In the genomic region with DNA sequence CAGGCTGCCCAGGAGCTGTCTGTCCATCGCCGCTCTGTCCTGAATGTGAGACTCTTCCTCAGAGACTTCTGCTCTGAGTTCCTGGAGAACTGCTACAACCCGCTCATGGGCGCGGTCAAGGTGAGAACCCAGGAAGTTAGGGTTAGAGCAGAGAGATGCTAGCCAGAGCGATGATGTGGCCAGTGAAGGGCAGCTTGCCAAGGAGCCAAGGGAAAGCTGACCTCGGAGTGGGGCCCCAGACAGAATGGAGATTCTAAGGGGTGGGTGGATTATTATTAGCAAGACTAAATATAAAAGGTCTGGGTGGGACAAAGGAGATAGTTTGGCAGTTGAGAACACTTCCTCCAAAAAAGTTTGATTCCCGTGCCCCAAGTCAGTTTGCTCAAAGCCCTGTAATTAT, we compare ENCODE assay signal across 39 mouse cellular contexts. TPM values are rescaled to one million over a fixed set of nuclear protein-coding genes. Genes with fewer than 3 reads are reported as not detected.
DNase-seq lines count a peak whose midpoint lies in the region; ATAC-seq and TF ChIP-seq lines count a peak whose summit lies in the region.
"Had no signal": no experiment of that assay in that cellular context is flagged by ENCODE, and none has a peak within 500 bp of the region (broad histone marks: within the 10 kb centered on the region; RNA-seq: fewer than 3 reads in every experiment).

No protein-coding gene starts in this region.

- no peaks in the 10 kb centered on the region for H3K27me3 ChIP-seq in embryonic facial prominence, embryonic 14.5 days (replicated peaks; ENCODE audit: control insufficient read depth, insufficient read depth, low read length)
- no peaks in the 10 kb centered on the region for H3K27me3 ChIP-seq in embryonic facial prominence, embryonic 10.5 days (replicated peaks; ENCODE audit: low read depth, poor library complexity, severe bottlenecking)
- H3K27me3 ChIP-seq in kidney, adult 2 months (replicated peaks; ENCODE audit: control insufficient read depth, insufficient read depth, low read length), result no peaks in the 10 kb centered on the region
- no peaks in the 10 kb centered on the region for H3K27me3 ChIP-seq in intestine, embryonic 16.5 days (replicated peaks; ENCODE audit: control insufficient read depth, insufficient read depth, low read length)
- H3K27me3 ChIP-seq: CH12.LX; hindbrain, embryonic 12.5 days; liver, embryonic 12.5 days; neural tube, embryonic 12.5 days had no signal

- no peak overlapping the region for H3K4me2 ChIP-seq in embryonic facial prominence, embryonic 14.5 days (ENCODE audit: low read depth, low read length)
- no peak overlapping the region for H3K4me2 ChIP-seq in intestine, embryonic 16.5 days (ENCODE audit: low read depth, low read length)
- H3K4me2 ChIP-seq: hindbrain, embryonic 12.5 days; liver, embryonic 12.5 days; midbrain, embryonic 11.5 days; neural tube, embryonic 12.5 days had no signal

- ATAC-seq in embryonic facial prominence, embryonic 14.5 days (ENCODE audit: low read depth), result no peak
- no peak for ATAC-seq in intestine, embryonic 16.5 days
- ATAC-seq: activated CD4-positive, CD25-positive, alpha-beta regulatory T cell, adult 4 months; forebrain, embryonic 14.5 days; intestine, postnatal 0 days; liver, embryonic 12.5 days; liver, postnatal 0 days had no signal

- 92% methylated on average over 8 of the region's 8 CpGs for WGBS in embryonic facial prominence, embryonic 14.5 days
- 96% methylated on average over 8 of the region's 8 CpGs for WGBS in embryonic facial prominence, embryonic 10.5 days
- 85% methylated on average over 8 of the region's 8 CpGs for WGBS in kidney, adult 2 months
- 94% methylated on average over 8 of the region's 8 CpGs for WGBS in intestine, embryonic 16.5 days

- peak; percentile 21 for DNase-seq in embryonic facial prominence, embryonic 14.5 days (ENCODE audit: low spot score)
- DNase-seq in embryonic facial prominence, embryonic 10.5 days (ENCODE audit: low spot score), result no peak
- DNase-seq in kidney, adult 2 months, result peak; percentile 14
- no peak for DNase-seq in kidney, postnatal 4 days
- DNase-seq in heart, postnatal 10 days, result peak; percentile 17 to 37
- DNase-seq in right cerebral cortex, postnatal 10 days (ENCODE audit: low spot score in 2 of 2), result no peak
- DNase-seq: adrenal gland, adult 2 months; cerebellum, adult 2 months; cerebellum, postnatal 14 days; gastrocnemius, postnatal 14 days; kidney, postnatal 14 days; left cerebral cortex, postnatal 4 days; liver, postnatal 0 days; lung, postnatal 36 days; right cerebral cortex, adult 18-20 months; right cerebral cortex, postnatal 4 days had no signal

- no peak for TF ChIP-seq POLR2A in kidney, adult 2 months (IDR thresholded peaks at IDR 0.05; ENCODE audit: low read depth, low read length)

- no peak overlapping the region for H3K4me3 ChIP-seq in embryonic facial prominence, embryonic 14.5 days (ENCODE audit: low read depth, low read length)
- no peak overlapping the region for H3K4me3 ChIP-seq in embryonic facial prominence, embryonic 10.5 days
- H3K4me3 ChIP-seq in kidney, adult 2 months (ENCODE audit: insufficient read depth, low read depth, low read length), result no peak overlapping the region
- H3K4me3 ChIP-seq in intestine, embryonic 16.5 days (ENCODE audit: low read length), result no peak overlapping the region
- H3K4me3 ChIP-seq: hindbrain, embryonic 12.5 days; liver, embryonic 12.5 days; myocyte; neural tube, embryonic 12.5 days had no signal

- no peak overlapping the region for H3K27ac ChIP-seq in embryonic facial prominence, embryonic 14.5 days (replicated peaks; ENCODE audit: low read depth, low read length)
- no peak overlapping the region for H3K27ac ChIP-seq in embryonic facial prominence, embryonic 10.5 days (replicated peaks)
- no peak overlapping the region for H3K27ac ChIP-seq in kidney, adult 2 months (ENCODE audit: insufficient read depth, low read depth, low read length)
- no peak overlapping the region for H3K27ac ChIP-seq in intestine, embryonic 16.5 days (ENCODE audit: low read length)
- H3K27ac ChIP-seq: hindbrain, embryonic 12.5 days; liver, embryonic 12.5 days; neural tube, embryonic 12.5 days had no signal

- H3K4me1 ChIP-seq in embryonic facial prominence, embryonic 14.5 days (ENCODE audit: control insufficient read depth, insufficient read depth, low read length), result peaks cover 2% of the 10 kb centered on the region; the same call in 1 of the 2 replicates
- peaks cover under 1% of the 10 kb centered on the region; the same call in 1 of the 2 replicates for H3K4me1 ChIP-seq in embryonic facial prominence, embryonic 10.5 days
- H3K4me1 ChIP-seq in kidney, adult 2 months (ENCODE audit: control insufficient read depth, insufficient read depth, low read length), result no peaks in the 10 kb centered on the region
- no peaks in the 10 kb centered on the region for H3K4me1 ChIP-seq in intestine, embryonic 16.5 days (ENCODE audit: control insufficient read depth, insufficient read depth, low read length)
- H3K4me1 ChIP-seq: hindbrain, embryonic 12.5 days; neural tube, embryonic 12.5 days had no signal

- peaks cover 84% of the 10 kb centered on the region for H3K36me3 ChIP-seq in embryonic facial prominence, embryonic 14.5 days (ENCODE audit: control insufficient read depth, insufficient read depth, low read length)
- H3K36me3 ChIP-seq in embryonic facial prominence, embryonic 10.5 days (replicated peaks), result peaks cover 98% of the 10 kb centered on the region
- no peaks in the 10 kb centered on the region for H3K36me3 ChIP-seq in kidney, adult 2 months (ENCODE audit: control insufficient read depth, insufficient read depth, low read length)
- peaks cover 3% of the 10 kb centered on the region; the same call in 1 of the 2 replicates for H3K36me3 ChIP-seq in intestine, embryonic 16.5 days (ENCODE audit: control insufficient read depth, insufficient read depth, low read length)

- H3K9me3 ChIP-seq in embryonic facial prominence, embryonic 14.5 days (ENCODE audit: control insufficient read depth, low read length), result no peaks in the 10 kb centered on the region
- no peaks in the 10 kb centered on the region for H3K9me3 ChIP-seq in embryonic facial prominence, embryonic 10.5 days
- no peaks in the 10 kb centered on the region for H3K9me3 ChIP-seq in intestine, embryonic 16.5 days (ENCODE audit: control insufficient read depth, low read length)
- H3K9me3 ChIP-seq: hindbrain, embryonic 12.5 days; liver, embryonic 12.5 days; neural tube, embryonic 12.5 days had no signal

- no peak overlapping the region for H3K9ac ChIP-seq in embryonic facial prominence, embryonic 14.5 days (ENCODE audit: low read depth, low read length)
- no peak overlapping the region for H3K9ac ChIP-seq in intestine, embryonic 16.5 days (ENCODE audit: low read depth, low read length)
- H3K9ac ChIP-seq: hindbrain, embryonic 12.5 days; liver, embryonic 12.5 days; liver, postnatal 0 days; neural tube, embryonic 12.5 days had no signal

- intact Hi-C loops in heart, postnatal 10 days (cut with DNase I), result no loop called here

- TF ChIP-seq CTCF in kidney, adult 2 months (conservative IDR thresholded peaks at IDR 0.05; ENCODE audit: insufficient read depth, insufficient read length, low read depth, low read length), result no peak

RNA-seq across cellular contexts. Expression of a gene that starts 10.6 kb away (rescaled TPM):
- 0.24 and 0.30 TPM in 2 replicates for polyA plus RNA-seq in embryonic facial prominence, embryonic 14.5 days (2014; fragmentation: Nextera tagmentation; extraction: Ambion mirVana)
- polyA plus RNA-seq in embryonic facial prominence, embryonic 10.5 days (2016; fragmentation: Nextera tagmentation; extraction: Ambion mirVana), result 0.49 and 0.69 TPM in 2 replicates
- not detected in 2 replicates for polyA plus RNA-seq in kidney, adult 2 months (2012; rRNA removed)
- total RNA-seq in heart, postnatal 10 days (2021), result under 1 TPM in 1 of 2 experiments, not detected in 1; 0.20 TPM
- 0.18 and 0.20 TPM in 2 replicates for polyA plus RNA-seq in intestine, embryonic 16.5 days (2015; fragmentation: Nextera tagmentation; extraction: Ambion mirVana)
- total RNA-seq: gastrocnemius, postnatal 14 days; layer of hippocampus, adult 18-20 months; layer of hippocampus, postnatal 25 days; left cerebral cortex, postnatal 4 days; midbrain, postnatal 0 days had no signal
- polyA plus RNA-seq: activated CD4-positive, CD25-positive, alpha-beta regulatory T cell, adult 4 months; cerebellum, adult 2 months; cortical plate, adult 2 months; forebrain, embryonic 14.5 days; intestine, postnatal 0 days; midbrain, postnatal 0 days had no signal

RNA-seq across cellular contexts. Expression of a gene that starts 11.4 kb away (rescaled TPM):
- 35.4 and 53.3 TPM in 2 replicates for polyA plus RNA-seq in embryonic facial prominence, embryonic 14.5 days (2014; fragmentation: Nextera tagmentation; extraction: Ambion mirVana)
- polyA plus RNA-seq in embryonic facial prominence, embryonic 10.5 days (2016; fragmentation: Nextera tagmentation; extraction: Ambion mirVana), result 95.9 and 103 TPM in 2 replicates
- 2.7 and 3.8 TPM in 2 replicates for polyA plus RNA-seq in kidney, adult 2 months (2012; rRNA removed)
- 10 to 100 TPM; 11.5 to 17.3 TPM for total RNA-seq in heart, postnatal 10 days (2021)
- polyA plus RNA-seq in intestine, embryonic 16.5 days (2015; fragmentation: Nextera tagmentation; extraction: Ambion mirVana), result 29.0 and 33.3 TPM in 2 replicates

RNA-seq across cellular contexts. Expression of a gene that starts 17.6 kb away (rescaled TPM):
- 0.15 and 0.35 TPM in 2 replicates for polyA plus RNA-seq in embryonic facial prominence, embryonic 14.5 days (2014; fragmentation: Nextera tagmentation; extraction: Ambion mirVana)
- not detected in 2 replicates for polyA plus RNA-seq in embryonic facial prominence, embryonic 10.5 days (2016; fragmentation: Nextera tagmentation; extraction: Ambion mirVana)
- polyA plus RNA-seq in kidney, adult 2 months (2012; rRNA removed), result not detected in 2 replicates
- total RNA-seq in heart, postnatal 10 days (2021), result not detected
- 0.06 TPM in 1 of 2 replicates, not detected in the other for polyA plus RNA-seq in intestine, embryonic 16.5 days (2015; fragmentation: Nextera tagmentation; extraction: Ambion mirVana)
- total RNA-seq: adrenal gland, adult 2 months; adrenal gland, postnatal 36 days; CH12.LX; gastrocnemius, postnatal 14 days; layer of hippocampus, adult 18-20 months; layer of hippocampus, postnatal 25 days; left cerebral cortex, postnatal 4 days; megakaryocyte, adult 5-6 weeks had no signal
- polyA plus RNA-seq: activated CD4-positive, CD25-positive, alpha-beta regulatory T cell, adult 4 months; adrenal gland, adult 2 months; C2C12; cerebellum, adult 2 months; cortical plate, adult 2 months; hindbrain, embryonic 12.5 days; intestine, postnatal 0 days; kidney, embryonic 14.5 days; liver, embryonic 12.5 days; liver, postnatal 0 days; lung, embryonic 16.5 days; midbrain, embryonic 11.5 days; midbrain, postnatal 0 days; myocyte; neural tube, embryonic 12.5 days; stomach, embryonic 14.5 days; testis, adult 2 months; thymus, postnatal 0 days had no signal

RNA-seq across cellular contexts. Expression of a gene that starts 25.2 kb away (rescaled TPM):
- polyA plus RNA-seq in embryonic facial prominence, embryonic 14.5 days (2014; fragmentation: Nextera tagmentation; extraction: Ambion mirVana), result not detected in 2 replicates
- 0.11 TPM in 1 of 2 replicates, not detected in the other for polyA plus RNA-seq in embryonic facial prominence, embryonic 10.5 days (2016; fragmentation: Nextera tagmentation; extraction: Ambion mirVana)
- polyA plus RNA-seq in kidney, adult 2 months (2012; rRNA removed), result 0.08 and 0.30 TPM in 2 replicates
- not detected for total RNA-seq in heart, postnatal 10 days (2021)
- 1.5 and 3.5 TPM in 2 replicates for polyA plus RNA-seq in intestine, embryonic 16.5 days (2015; fragmentation: Nextera tagmentation; extraction: Ambion mirVana)
- total RNA-seq: gastrocnemius, postnatal 14 days; layer of hippocampus, adult 18-20 months; layer of hippocampus, postnatal 25 days; left cerebral cortex, postnatal 4 days; megakaryocyte, adult 5-6 weeks; midbrain, postnatal 0 days had no signal
- polyA plus RNA-seq: activated CD4-positive, CD25-positive, alpha-beta regulatory T cell, adult 4 months; brain, embryonic 14.5 days; C2C12; cerebellum, adult 2 months; forebrain, embryonic 14.5 days; hindbrain, embryonic 12.5 days; kidney, embryonic 14.5 days; midbrain, embryonic 11.5 days; myocyte; neural tube, embryonic 12.5 days; stomach, embryonic 14.5 days; thymus, postnatal 0 days had no signal

RNA-seq across cellular contexts. Expression of a gene that starts 27.1 kb away (rescaled TPM):
- 13.4 and 13.5 TPM in 2 replicates for polyA plus RNA-seq in embryonic facial prominence, embryonic 14.5 days (2014; fragmentation: Nextera tagmentation; extraction: Ambion mirVana)
- 14.3 and 15.3 TPM in 2 replicates for polyA plus RNA-seq in embryonic facial prominence, embryonic 10.5 days (2016; fragmentation: Nextera tagmentation; extraction: Ambion mirVana)
- polyA plus RNA-seq in kidney, adult 2 months (2012; rRNA removed), result 18.6 TPM in 2 replicates
- total RNA-seq in heart, postnatal 10 days (2021), result 10 to 100 TPM; 10.0 to 11.5 TPM
- 16.4 and 18.0 TPM in 2 replicates for polyA plus RNA-seq in intestine, embryonic 16.5 days (2015; fragmentation: Nextera tagmentation; extraction: Ambion mirVana)

Comparison
In these comparisons a context has a peak if more than half of its experiments do, and no peak if none do; other contexts are left out.
1. DNase-seq: peak in embryonic facial prominence, embryonic 14.5 days (single experiment), kidney, adult 2 months (single experiment) and heart, postnatal 10 days (2 of 2); none in embryonic facial prominence, embryonic 10.5 days (single experiment), kidney, postnatal 4 days (0 of 2) and right cerebral cortex, postnatal 10 days (0 of 2).